Mouse (Mus musculus): Measurements from ENCODE around the gene Rita1.

DNA sequence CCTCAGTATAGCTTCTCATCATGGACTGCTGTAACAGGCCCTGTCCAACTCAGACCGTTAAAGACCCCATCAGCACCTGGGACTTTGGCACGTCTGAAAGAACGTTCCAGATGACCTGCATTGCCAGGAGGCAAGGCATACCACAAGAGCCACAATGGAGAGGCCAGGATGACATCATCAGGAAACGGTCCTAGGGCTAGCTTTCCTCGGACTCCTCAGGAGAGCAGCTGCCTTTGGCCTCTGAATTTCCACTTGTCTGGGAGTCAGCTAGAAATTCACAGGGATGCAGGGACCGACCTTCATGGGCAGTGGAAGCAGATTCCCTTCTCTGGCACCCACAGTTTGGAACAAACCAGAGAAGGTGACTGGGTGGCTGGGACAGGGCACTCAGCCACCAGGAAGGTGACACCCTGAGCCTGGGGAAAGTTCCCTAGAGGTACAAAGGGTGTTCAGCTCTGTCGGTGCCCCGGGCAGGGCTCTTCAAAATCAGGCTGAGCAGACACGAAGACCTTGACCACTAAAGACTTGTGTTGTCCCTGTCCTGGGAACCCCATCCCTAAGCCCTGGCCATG is 45.6 kb downstream of the Rita1 start:
- no peak for TF ChIP-seq POLR2A (IDR thresholded peaks at IDR 0.05; ENCODE audit: control insufficient read depth in 1 of 2, insufficient read depth in 1 of 2, low read depth in 1 of 2, low read length in 2 of 2, poor library complexity in 1 of 2)
- no peak for TF ChIP-seq HCFC1 (IDR thresholded peaks at IDR 0.05; ENCODE audit: low read depth, low read length)
- no peak for TF ChIP-seq CTCF (IDR thresholded peaks at IDR 0.05 in 2 of 3, conservative IDR thresholded peaks at IDR 0.05 in 1 of 3; ENCODE audit: control insufficient read depth in 1 of 3, insufficient read depth in 1 of 3, low read depth in 2 of 3, low read length in 3 of 3, poor library complexity in 1 of 3, severe bottlenecking in 1 of 3)
- no peak for TF ChIP-seq USF1 (IDR thresholded peaks at IDR 0.05; ENCODE audit: low read depth, low read length)
- no peak for TF ChIP-seq NELFE (IDR thresholded peaks at IDR 0.05; ENCODE audit: low read depth, low read length)
